Mouse (Mus musculus) frontal cortex, postnatal 36 days (tissue): Measurements from ENCODE around the gene Cpeb1.

Experiments used
- DNase-seq, 2 experiments: peaks; one replicate each; pipeline ENCODE4 v3.0.0; 2022; ENCODE audit warnings: low spot score in 2 of 2

Gene Cpeb1

DNA sequence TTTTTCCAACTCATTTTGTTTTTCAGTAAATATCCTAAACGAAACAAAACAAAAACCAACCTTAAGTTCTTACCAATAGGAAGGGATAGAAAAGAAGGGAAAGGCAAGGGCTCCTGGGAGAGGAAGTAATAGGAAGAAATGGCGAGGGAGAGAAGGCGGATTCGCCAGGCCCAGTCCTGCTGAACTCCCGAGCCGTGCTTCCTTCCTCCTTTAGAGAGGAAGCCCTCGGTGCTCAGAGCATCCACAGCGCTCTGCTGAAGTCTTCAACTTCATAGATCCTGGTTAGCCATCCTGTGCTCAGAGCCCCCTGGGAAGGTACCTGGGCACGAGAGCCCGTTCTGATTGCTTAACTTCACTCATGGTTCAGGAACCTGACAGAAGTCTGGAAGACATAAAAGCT lies 127.6 kb downstream of the Cpeb1 start:
- no peak for DNase-seq

DNA sequence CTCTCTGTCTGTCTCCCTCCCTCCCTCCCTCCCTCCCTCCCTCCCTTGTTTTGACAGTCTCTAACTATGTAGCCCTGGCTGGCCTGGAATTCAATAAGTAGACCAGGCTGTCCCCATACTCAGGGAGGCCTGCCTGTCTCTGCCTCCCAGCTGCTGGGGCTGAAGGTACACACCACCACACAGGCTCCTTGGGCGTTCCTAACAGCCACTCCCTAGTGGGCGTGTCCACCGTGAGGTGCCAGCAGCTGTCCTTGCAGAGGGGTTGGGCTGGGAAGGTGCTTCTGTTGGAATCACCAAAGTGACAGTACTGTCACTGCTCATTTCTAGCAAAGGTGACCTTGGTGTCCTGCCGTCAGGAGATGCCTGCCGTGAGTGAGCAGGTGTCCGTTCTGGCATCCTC lies 128.4 kb downstream of the Cpeb1 start:
- no peak for DNase-seq

DNA sequence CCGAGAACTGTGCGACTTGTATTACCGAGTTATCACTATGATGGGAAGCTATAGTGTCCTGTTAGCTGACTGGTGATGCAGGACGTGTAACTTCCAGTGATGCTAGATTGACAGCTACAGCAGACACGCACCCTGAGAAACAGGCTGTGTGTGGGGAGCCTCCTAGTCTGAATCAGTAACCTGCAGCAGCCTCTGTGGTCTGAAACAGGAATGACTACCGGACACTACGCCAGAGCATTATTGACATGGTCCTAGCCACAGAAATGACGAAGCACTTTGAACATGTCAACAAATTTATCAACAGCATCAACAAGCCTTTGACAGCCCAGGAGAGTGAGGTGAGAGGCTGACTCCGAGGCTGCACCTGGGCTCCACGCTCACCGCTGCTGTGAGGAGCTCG lies 129.2 kb downstream of the Cpeb1 start:
- DNase-seq, result no peak

DNA sequence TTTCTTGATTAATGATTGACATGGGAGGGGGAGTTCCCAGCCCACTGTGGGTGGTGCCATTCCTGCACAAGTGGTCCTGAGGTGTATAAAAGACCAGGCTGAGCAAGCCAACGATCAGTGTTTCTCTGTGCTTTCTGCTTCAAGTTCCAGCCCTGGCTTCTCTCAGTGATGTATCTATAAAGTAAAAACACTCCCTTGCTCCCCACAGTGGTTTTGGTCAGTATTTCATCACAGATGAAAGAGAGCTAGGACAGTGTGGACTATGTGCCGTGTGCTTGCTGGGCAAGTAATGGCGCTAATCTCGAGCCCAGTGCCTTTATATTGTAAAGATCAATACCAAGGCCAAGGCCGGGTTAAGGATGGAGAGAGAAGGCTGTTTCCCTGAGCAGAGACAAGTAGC lies 133.5 kb downstream of the Cpeb1 start:
- DNase-seq, result no peak

DNA sequence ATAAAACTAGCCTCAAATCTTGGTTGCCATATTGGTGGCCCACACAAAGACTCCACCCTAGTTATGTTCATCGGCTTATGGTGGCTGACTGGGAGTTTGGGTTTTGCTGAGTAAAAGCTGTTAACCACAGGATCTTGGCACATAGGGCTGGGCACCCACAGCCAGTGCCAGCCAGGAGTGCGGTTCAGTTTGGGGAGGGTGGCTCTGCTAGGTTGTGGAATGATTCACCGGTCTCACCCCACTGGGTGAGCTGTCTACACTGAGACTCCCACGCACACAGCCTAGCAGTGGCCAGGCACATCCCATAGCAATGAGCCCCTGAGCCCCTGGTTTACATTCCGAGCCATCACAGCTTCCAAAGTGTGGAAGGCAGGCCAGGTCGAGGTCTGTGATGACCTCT lies 135.5 kb downstream of the Cpeb1 start:
- peak in 1 of 2 experiments; percentile 21 for DNase-seq

DNA sequence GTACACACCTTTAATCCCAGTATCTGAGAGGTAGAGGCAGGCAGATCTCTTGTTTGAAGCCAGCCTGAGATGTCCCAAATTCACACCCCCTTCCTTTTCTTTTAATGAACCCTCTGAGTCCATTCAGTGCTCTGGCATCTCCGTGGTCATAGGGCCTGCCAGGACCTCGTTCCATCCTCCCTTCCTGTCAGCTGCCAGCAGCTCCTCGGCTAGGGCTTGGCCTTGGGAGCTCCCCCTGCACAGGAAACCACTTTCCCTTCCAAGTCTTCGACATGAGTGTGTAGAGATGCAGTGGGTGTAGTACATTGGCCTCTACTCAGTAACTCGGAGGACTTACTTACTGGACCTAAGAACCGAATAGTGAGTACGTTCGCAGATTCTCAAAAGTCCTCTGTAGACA lies 139.7 kb downstream of the Cpeb1 start:
- no peak for DNase-seq

DNA sequence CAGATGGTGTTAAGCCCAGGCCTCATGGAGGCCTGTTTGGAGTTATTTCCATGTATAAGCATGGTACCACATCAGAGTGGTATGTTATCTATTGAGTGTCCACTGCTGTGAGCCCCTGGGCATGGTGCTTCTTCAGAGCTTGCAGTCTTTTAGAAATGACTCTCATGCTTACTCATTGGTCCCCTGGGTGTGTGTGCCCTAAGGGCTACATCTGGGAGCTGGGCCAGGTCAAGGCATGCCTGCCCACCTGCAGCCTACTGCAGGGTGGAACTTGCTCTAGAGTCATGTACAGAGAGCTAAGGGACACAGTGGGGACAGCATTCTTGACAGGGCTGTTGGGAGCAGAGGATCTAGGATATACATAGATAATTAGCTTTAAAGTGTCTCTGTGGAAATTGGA lies 143.7 kb downstream of the Cpeb1 start:
- no peak for DNase-seq

DNA sequence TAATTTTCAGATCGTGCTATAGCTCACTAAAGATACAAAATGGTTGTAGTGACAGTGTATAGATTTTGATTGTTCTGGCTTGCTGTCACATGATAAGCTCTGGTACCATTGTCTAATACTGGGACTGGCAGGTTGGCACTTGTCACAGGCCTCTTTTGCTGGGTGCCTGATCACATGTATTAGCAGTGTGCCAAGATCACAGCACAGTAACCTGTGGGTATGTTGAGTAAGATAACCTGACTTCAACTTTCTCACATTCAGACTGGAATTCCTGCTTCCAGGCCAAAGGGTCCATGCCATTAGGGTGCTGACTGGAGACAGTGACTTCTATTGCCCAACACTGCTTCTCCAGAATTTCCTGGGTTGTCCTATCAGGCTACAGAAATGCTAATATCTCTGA lies 144.1 kb downstream of the Cpeb1 start:
- no peak for DNase-seq

DNA sequence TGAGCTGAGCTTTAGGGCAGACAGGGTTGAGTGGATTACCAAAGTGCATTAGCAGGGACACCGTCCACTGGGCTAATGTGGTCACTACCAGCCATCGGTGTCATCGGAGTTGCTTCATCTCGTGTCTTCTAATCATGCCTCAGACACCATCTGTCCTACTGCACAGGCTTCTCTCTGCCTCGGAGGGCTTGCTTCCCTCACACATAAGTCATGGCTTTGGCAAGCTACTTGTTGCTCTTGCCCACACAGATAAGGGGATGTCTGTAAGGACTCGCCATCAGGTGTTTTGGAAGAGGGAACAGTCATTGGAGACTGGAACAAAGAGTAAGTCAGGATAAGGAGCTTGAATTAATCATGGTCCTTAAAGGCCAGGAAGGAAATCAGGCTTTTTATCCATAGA lies 146.0 kb downstream of the Cpeb1 start:
- no peak for DNase-seq

DNA sequence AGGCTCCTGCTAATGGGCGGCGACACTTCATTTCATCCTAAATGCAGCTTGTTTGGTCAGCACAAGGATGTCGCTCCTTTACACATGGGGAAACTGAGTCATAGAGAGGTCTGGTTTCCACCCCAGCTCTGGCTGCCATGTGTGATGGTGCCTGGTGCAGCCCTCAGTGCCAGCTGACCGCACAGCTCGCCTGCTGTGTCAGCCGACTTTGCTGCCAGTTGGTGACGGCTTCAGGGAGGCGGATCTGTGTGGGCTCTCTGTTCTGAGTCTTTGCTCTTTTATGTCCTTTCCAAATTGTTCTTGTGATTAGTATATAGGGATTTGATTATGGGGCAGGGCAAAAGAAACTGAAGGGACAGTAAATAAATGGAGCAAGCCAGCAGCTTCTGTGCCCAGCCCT lies 147.5 kb downstream of the Cpeb1 start:
- peak in 1 of 2 experiments; percentile 15 for DNase-seq

DNA sequence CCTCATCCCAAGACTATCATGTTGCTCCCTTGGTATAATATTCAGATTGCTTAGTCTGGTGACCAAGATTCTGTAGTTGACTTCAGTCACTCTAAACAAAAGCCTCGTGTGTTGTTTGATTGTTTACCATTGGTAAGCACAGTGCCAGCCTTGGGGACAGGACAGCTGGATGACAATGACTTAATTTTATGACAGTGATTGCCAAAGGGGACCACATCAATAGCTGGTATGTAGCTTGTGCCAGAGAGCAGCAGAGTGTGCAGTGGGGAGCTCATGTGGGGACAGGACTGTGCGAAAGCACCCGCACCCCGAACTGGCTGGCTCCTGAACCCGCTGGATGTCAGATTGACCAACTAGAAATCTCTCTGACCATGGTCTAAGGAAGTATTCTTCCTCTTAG lies 150.6 kb downstream of the Cpeb1 start:
- DNase-seq, result no peak

DNA sequence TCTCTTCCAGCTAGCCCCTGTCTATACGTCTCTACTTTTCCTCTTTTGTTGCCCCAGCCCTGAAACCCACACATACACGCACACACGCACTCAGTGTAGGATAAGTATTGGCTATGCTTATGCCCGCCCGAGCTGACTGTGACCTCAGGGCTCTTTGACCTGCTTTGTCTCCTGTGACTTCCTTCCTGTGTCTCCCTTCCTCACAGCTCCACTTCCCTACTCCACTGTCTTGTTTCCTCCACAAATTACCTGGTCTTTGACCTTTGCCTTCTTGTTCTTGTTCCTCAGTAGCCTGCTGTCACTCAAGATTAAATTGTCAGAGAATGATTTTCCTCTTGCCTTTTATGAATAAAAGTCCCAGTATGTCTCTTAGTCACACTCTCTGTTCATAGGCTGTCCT lies 151.2 kb downstream of the Cpeb1 start:
- no peak for DNase-seq

DNA sequence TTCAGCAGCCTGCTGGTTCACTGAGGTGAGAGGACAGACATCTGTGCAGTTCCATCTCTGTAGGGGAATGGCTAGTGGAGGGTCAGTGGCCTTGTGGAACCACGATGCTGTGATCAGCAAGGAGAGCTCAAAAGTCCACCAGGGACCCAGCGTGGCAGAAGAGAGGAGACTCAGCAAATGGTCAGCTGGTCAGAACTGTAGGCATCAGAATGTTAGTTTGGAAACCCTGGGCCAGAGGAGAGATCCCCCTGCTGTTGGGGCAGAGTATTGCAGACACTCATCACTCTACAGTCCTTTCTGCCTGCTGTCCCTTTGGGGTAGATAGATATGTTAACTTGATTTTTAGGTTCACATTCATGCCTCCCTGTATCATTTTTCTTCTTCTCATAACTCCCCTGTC lies 151.6 kb downstream of the Cpeb1 start:
- DNase-seq, result no peak

DNA sequence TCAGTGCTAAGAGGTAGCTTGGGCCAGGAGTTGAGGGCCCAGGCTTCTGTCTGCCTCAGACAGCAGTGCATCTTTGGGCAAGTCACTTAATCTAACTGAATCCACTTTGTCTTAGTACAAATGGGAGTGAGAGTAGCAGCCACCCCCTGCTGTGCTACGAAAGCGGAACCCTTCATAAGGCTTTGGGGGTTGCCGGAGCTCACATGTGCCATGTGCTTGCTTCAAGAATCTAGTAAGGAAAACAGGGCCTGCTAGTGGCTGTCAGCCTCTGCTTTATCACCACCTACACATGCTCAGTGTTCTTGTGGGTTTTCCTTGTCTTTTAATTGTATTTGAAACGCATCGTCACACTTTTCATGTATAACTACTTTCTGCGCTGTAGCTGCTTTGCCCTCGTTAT lies 153.9 kb downstream of the Cpeb1 start:
- no peak for DNase-seq

DNA sequence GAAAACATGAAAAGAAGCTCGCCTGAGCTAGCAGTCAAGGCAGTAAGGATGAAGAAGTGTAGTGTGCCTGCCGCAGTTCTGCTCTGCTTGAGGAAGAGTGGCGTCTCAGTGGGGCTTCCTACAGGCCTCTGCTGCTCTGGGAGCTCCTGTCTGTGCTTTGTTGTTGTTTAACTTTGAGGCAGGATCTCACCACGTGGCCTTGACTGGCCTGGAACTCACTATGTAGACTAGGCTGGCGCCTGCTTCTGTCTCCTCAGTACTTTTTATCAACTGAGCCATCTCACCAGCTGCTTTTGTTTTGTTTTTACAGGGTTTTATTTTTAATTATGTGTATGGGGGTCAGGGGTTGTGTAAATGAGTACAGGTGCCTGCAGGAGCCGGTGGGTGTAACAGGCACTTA lies 157.1 kb downstream of the Cpeb1 start:
- DNase-seq, result no peak
